Mouse (Mus musculus): ENCODE results near the gene Agrp.
A peak's percentile ranks its signal among the peaks of the same experiment; 100 is the strongest.

The Agrp gene

DNA sequence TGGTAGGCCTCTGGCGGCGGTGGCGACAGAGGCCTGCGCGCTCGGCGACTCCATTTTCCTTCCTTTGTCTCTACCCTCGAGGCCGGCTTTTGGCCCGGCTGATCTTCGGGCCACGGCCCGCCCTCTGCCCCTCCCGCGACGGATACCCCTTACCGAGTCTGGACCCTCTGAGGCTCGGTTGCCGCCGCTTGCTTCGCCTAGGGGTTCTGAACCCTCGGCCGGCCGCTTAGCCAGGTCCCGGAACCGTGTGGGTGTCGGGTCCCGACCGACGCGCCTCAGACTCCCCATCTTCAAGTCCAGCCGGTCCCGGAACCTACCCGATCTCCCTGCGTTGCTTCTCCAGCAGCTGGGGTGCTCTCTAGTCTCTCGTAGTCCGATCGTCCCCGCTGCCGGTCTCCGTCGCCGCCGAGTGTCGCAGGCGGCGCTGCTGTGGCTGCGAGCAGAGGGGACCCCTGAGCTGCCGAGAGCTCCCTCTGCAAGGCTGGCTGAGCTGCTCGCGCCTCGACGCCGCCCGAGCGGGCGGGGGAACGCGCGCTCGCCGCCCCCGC, at the start of gene Agrp:
Gene Agrp (minus strand): TSS at position 431 of the 548 bp plus-strand sequence.
- no peak for DNase-seq (ENCODE audit: low spot score in 2 of 2)

DNA sequence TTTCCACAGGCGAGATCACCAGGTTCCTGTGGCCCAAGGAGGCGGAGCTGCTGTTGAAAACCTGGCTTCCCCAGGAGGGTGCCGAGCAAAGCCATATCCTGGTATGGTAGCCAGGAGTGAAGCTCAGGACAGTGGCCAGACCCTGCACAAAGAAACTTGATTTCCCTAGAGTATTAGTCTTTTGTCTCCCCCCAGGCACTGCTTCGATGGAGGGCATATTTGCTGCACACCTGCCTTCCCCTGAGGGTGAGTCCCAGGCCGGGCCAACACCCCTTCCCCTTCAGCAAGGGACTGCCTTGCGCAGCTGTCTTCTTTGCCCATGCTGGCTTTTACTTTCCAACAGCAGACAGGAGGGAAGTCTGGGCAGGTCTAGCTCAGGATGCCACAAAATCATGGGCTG, 49.4 kb upstream of the Agrp start:
- no peak for DNase-seq (ENCODE audit: low spot score in 2 of 2)

DNA sequence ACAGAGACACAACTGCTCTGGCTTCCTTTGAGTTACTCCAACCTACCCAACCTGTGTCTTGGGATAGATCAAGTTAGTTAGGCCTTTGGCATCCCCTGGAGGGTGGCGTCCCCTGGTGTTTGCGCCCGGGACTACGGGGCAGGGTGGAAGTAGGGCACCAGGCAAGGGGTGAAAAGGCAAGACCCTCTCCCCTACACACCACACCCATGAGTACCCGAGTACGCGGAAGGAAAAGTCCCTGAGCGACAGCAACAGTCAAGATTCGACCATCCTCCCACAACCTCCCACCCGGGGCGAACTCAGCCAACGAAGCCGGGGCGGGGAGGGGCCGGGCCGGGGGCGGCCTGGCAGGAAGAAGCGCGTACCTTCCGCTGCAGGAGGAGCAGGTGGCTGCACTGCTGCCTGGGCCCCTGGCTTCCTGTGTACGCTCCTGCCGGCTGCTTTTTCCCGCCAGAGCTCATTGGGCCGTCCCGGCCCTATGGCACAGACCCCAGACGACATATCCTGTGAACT, 48.7 kb upstream of the Agrp start, which contains the start of gene Carmil2:
Gene Carmil2 (plus strand): TSS at position 479 of the 513 bp plus-strand sequence.
- DNase-seq (ENCODE audit: low spot score in 2 of 2), result no peak

DNA sequence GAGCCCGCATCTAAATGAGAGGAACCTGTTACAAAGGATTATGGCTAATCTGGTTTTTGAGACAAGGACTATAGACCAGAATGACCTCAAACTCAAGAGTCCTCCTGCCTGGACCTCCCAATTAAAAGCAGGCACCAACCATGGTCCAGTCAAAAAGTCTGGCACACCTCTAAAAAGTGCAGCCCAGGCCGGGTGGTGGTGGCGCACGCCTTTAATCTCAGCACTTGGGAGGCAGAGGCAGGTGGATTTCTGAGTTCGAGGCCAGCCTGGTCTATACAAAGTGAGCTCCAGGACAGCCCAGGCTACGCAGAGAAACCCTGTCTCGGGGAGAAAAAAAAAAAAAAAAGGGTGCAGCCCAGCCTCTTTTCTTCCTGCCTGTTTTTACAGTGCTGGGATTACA, 48.1 kb upstream of the Agrp start:
- DNase-seq (ENCODE audit: low spot score in 2 of 2), result no peak

DNA sequence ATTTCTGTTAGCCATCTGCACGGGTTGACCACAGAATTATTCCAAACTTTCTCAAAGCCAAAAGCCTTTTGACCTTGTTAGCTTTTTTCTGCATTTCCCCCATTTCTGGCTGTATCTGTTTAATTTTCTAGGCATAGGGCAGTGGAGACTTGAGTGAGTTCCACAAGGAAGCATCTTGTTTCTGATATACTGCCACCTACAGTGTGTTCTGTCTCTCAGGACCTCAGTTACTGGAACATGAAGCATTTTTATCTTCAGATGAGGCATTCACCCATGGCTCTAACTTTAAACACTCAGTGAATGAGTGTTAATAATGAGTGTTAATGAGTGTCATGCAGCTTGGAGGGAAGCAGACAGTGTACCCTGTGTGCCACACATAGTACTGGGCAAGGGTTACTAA, 40.7 kb upstream of the Agrp start:
- no peak for DNase-seq (ENCODE audit: low spot score in 2 of 2)

DNA sequence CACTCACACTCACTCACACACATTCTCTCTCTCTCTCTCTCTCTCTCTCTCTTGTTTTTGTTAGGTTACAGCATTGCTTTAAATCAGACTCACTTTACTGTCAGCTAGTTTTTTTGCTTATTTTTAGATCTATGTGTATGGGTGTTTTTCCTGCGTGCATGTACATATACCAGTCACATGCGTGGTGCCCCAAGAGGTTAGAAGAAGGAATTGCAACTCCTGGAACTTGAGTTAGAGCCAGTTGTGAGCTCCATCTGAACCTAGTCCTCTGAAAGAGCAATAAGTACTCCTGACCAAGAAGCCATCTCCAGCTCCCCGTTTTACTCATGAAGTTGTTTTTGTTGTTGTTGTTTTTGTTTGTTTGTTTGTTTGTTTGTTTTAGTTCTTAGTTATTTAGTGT, 24.0 kb upstream of the Agrp start:
- no peak for DNase-seq (ENCODE audit: low spot score in 2 of 2)

DNA sequence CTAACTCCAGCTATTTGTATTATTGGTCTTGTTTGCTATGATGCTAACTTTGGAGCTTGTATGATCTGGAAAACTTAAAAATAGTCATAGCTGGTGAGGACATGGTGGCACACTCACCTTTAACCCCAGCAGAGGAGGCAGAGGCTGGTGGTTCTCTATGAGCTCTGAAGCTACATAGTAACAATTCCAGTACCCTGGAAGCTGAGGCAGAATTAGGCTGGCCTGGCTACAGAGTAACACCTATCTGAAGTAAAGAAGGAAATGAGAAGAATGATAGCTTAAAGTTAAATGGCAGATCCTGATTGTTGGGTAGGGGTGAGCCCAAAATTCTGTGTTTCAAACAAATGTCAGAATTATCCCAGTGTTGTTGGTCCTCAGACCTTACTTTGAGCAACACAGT, 20.4 kb upstream of the Agrp start:
- DNase-seq (ENCODE audit: low spot score in 2 of 2), result no peak

DNA sequence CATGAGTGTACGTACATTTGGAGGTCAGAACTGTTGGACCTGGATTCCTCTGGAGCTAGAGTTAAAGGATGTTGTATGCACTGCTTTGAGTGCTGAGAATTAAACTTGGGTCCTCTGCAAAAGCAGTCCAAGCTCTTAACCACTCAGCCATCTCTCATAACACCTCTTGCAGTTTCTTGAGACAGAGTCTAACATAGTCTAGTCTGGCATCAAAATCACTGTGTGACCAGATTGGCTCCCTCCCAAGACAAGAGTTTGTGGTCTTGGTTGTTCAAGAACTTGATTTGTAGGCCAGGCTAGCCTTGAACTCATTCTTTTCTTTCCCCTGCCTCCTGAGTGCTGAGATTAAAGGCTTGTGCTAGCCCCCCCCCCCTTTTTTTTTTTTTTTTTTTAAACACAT, 11.7 kb upstream of the Agrp start:
- DNase-seq (ENCODE audit: low spot score in 2 of 2), result no peak

DNA sequence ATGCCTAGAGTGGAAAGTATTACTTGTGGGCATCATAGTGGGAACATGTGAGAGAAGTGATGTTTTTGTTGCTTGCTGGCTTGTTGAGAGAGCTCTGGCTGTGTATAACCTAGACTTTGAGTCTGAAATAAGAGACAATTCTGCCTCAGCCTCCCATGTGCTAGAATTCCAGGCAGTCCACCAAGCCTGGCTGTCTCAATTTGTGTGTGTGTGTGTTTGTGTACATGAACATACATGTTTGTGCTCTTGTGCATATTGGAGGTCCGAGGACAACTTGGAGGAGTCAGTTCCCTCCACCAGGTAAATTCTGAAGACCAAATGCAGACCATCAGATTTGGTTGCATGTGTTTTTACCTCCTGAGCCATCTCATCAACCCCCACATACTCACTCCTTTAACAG, 8.0 kb upstream of the Agrp start:
- no peak for DNase-seq (ENCODE audit: low spot score in 2 of 2)

DNA sequence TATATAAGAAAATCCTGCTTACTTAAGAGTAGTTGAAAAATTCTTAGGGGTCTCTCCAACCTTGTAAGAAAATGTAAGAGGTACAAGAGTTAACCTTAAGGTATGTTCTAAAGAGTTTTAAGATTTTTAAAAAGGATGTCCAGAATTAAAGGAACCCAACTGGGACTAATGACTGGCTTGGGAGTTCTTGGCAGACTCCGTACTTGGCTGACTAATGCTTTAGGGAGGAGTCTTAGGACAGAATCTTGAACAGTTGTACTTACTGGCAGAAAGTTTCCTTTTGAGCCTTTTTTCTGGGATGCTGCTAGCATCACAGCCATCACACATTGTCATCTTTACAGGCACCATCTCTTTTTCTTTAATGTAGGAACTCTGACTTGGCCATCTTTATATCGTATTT, 3.3 kb upstream of the Agrp start:
- DNase-seq (ENCODE audit: low spot score in 2 of 2), result no peak

DNA sequence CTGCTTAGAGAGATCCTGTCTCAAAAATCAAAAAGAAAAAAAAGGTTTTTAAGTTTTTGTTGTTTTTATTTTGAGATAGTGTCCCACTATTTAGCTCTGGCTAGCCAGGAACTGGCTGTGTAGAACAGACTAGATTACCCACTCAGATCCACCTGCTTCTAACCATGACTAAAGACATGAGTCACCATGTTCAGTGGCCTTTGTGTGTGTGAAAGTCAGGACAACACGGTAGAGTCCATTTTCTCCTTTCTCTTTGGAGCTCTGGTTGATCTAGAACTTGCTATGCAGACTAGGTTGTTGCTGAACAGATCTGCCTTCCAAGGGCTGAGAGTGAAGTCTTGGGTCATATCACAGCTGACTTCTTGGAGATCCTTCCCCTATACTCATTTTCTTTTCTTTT, 2.6 kb upstream of the Agrp start:
- DNase-seq (ENCODE audit: low spot score in 2 of 2), result no peak

DNA sequence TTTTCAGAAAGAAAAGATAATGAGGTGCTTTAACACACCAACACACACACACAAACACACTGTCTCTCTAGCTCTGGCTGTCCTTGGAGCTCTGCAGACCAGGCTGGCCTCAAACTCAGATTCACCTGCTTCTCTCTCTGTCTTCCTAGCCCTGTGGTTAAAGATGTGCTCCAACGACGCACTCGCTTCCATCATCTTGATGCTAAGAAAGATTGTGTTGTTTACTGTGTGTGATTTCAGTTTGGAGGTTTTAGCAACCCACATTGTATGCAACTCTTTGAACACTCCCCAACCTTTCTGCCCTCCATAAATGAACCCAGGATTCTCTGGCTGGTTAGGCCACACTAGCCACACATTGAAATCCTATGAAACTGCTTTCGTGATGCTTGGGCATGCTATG, 1.3 kb upstream of the Agrp start:
- no peak for DNase-seq (ENCODE audit: low spot score in 2 of 2)

DNA sequence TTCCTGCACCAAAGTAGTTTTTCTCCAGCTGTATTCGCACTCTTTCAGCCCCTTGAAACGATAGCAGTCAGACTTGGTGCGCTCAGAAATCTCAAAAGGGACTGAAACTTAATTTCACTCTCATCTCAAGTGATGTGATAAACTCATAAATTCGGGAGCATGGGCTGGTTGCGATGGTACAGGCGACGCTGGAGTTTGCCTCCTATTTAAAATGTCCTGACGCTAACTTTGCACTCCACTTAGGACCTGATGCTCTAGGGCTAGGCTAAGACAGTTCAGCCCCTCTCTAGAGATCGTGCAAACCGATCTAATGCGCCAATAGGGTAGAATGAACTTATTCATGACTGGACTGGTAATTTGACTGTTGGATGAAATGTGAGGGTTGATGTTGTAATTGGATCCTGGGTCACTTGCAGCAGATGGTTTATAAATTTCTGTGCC, 428 bp upstream of the Agrp start:
- DNase-seq (ENCODE audit: low spot score in 2 of 2), result no peak

DNA sequence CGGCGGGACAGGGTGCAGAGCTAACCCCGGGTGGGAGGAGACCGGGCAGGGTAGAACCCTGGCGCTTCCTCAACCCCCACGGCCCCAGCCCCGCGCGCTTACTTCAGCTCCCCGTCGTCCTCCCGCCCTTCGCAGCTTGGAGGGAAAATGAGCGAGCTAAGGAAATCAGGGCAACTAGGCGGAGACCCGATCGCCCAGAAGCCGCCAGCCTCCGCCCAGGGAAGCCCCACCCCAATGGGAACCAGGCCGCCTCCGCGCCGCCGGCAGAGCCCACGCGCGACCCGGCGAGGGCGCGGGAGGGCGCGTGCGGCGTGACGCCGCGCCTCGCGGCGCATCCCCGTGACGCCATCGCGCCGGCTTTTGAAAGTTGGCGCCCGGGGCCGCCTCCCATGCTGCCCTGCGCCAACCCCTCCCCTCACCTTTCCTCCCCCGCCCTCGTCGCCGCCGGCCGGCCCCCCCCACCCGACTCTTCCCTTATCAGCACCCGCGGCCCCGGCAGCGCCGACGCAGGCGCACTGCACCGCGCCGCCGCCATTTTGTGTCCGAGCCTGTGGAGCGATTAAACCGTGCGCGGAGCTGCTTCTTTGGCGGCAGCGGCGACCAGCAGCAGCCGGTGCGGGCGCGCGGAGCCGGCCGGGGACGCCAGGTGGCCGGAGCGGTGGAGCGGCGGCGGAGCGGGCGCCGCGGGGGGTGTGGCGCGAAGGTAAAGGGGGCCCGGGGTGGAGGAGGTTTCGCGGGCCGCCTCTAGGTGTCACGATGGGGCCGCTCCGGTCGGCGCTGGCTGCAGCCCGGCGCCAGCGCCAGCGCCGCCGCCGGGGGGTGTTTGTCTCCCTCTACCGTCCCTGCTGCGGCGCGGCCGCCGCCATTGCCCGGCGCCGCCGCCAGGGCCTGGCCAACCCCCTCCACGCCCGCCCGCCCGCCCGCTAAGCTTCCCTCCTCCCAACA, 903 bp downstream of the Agrp start, which contains the start of gene Ctcf:
Gene Ctcf (plus strand): TSS at position 551 of the 945 bp plus-strand sequence.
- DNase-seq (ENCODE audit: low spot score in 2 of 2), result peak; percentile 84 to 90

DNA sequence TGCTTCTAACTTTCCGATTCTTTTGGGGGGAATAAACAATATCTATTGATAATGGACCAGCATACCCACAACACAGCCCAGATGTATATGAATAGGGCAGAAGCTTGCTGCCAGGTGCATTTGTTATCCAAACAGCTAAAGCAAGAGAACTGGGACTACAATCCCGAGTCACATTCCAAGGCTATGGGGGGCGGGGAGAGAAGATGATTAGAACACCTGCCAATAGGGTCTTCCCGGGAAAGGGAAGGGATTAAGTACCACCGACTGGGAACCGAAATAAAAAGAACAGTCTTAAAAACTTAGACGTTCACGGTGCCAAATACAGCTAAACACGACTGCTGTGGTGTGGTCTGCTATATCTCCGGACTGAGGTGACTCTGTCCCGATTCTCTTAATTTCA, 1.7 kb downstream of the Agrp start:
- DNase-seq (ENCODE audit: low spot score in 2 of 2), result no peak

DNA sequence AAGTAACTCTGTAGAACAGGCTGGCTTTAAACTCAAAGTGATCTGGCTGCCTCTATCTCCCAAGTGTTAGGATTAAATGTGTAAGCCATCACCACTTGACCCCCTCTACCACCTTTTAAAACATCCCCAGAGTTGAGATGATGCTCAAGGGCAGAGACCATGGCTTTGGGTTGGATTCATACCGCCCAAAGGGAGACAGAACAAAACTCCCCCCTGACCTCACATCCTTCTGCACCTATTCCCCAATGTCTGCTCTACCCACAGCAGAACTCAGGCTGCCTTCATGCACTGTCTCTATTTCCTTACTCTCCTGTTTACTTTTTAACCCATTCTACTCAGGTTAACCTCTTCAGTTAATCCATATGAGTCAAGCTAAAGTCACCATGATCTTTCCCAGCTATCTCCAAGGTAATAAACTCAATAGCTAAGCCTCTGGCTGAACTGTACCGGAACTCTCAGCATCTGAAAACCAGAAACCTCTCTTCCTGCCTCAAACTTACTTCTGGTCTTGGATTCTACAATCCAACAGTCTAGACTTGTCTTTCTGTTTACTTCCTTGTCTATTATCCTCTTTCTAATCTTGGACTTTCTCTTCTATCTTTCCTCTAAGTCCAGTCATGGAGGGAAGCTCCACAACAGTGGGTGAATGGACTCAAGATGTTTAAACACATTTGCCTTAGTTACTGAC, 2.3 kb downstream of the Agrp start:
- DNase-seq (ENCODE audit: low spot score in 2 of 2), result no peak

DNA sequence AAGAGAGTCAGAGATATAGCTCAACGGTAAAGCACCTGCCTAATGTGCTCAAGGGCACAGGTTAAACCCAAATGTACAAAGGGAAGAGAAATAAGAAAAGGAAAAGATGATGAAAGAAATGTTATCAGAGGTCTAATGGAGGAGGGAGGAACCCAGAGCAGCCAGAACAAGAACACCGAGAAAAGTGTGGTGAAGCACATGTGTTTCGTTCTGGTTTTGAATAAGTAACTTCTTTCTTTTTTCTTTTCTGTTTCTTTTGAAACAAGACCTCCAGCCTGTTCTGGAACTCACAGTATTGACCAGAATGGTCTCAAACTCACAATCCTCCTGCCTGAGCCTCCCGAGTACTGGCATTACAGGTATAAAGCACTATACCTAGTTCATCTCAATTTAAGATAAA, 7.9 kb downstream of the Agrp start:
- DNase-seq (ENCODE audit: low spot score in 2 of 2), result no peak

DNA sequence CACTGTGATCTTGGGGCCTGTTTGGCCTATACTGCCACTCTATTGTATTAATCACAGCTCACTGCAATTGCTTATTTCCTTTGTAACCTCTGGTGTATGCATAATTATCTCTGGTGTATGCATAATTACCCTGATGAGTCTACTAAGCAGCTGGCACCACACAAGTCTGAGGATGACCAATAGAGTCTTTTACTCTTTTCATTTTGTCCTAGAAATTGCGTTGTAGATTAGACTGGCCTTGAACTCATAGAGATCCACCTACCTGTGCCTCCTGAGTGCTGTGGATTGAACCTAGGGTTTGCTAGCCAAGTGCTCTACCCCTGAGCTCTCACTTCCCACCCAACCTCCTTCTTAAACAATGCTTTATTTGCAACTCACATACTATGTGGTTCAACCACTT, 11.1 kb downstream of the Agrp start:
- DNase-seq (ENCODE audit: low spot score in 2 of 2), result no peak

DNA sequence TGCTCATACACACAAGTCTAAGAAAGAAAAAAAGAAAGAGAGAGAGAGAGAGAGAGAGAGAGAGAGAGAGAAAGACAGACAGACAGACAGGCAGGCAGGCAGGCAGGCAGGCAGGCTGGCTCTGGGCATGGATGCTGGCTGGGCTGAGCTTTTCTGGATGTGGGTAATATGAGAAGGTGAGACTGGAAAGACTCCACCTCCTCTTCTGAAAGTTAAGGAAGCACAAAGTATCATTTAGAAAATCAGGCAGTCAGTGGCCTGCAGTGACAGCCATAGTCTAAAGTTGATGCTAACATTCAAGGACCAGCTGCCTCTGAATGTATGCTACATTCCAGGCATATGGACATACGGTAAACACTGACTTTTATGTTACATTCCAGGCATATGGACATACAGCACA, 12.4 kb downstream of the Agrp start:
- no peak for DNase-seq (ENCODE audit: low spot score in 2 of 2)

DNA sequence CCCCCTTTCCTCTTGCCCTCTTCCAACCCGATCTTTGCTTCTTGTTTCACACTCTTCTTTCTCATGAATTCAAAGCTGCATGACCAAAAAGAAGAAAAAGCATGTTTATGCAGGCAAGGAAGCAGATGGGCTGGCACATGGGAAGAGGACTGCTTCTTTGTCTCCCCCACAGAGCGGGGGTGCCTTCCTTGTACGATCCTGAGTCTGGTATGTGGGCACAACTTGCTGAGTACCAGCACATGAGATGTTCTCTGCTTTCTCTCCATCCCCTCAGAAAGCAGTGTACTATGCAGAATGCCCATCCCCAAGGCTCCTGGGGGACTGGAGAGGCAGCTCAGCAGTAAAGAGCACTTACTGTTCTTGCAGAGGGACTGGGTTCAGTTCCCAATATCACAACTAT, 12.8 kb downstream of the Agrp start:
- DNase-seq (ENCODE audit: low spot score in 2 of 2), result peak; percentile 90 to 92

DNA sequence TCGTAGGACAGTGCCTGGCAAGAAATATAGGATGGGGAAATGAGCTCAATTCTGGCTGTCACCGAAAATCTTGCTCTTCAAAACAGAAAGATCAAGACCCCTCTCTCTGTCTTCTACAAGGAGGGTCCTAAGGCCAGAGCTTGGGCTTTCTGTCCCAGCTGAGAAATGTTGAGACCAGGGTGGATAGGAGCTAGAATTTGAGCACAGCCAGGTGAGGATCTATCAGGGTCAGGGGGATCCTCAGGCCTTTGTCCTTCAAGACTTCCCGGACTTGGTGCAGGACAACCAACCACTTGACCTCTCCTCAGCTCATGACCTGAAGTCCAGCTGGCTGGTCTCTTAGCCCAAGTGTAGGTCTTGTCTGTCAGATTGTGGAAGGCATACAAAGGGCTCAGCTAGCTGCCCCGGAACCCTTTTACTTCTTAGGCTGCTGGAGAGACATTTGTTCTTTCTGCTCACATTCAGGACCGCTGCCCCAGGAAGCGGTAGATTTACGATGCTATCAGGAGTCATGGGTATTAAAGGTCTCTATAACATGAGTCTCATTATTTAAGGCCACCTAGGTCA, 13.4 kb downstream of the Agrp start:
- DNase-seq (ENCODE audit: low spot score in 2 of 2), result no peak

DNA sequence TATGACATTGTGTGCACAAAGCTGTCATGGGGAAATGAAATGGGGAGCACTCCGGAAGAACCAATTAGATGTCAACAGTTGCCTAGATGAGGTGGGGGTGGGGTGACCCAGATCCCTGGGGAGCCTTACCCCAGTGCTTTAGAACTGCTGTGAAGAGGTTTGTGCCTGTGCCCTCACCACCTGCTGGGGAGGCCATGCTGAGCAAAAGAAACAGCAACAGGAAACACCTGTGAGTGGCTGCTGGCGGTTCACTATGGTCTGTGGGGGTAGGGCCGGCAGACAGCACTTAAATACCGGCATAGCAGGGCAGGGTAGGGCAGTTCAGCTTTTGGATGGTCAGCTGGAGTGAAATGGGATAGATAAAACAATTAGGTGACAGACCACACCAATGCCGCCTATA, 14.1 kb downstream of the Agrp start:
- no peak for DNase-seq (ENCODE audit: low spot score in 2 of 2)

Data from right cerebral cortex, postnatal 36 days (tissue).